Mouse (Mus musculus): Measurements from ENCODE around the gene Foxp1.

- TF ChIP-seq CTCF (IDR thresholded peaks at IDR 0.05; ENCODE audit: low read depth) = no peak
- TF ChIP-seq EP300 (IDR thresholded peaks at IDR 0.05; ENCODE audit: low read depth) = no peak
Measured at GRCm38 (mm10) chr6:98935169-98935568, 587.4 kb downstream of the Foxp1 start.
